Mouse (Mus musculus): ENCODE measurements at regions not wholly inside any gene's neighbourhood (a gene's known extent, or its start where the extent isn't known, plus 50 kb on each side); places are given as distances from the start of the nearest gene placed in this dataset.

DNA sequence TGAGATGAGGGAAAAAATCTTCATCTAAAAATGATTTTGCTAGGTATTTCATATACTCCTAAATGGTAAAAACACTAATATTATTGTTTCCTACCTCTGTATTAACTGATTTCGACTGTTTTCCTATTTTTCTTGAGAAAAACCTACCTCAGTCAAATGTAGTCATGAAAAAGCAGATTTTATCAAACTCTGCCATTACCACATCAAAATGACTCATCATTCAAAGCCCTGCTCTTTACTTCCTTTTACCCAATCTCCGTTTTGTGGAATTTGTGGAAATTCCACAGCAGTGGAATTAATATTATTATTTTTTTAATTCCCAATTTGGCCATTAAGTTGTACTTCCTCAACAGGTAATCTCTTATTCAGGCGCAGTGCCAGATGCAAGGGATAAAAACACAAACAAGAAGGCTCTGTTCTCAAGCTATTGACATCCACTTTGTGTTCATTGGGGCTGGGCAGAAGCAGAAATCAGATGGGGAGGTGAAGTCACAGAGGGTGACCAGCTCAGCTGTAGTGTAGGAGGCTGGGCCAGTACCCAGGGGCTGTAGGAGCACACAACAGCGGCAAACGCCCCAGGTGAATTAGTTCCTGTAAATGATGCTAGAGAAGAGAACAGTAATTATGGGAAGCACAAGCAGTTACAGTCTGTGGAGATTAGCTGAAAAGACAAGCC lies 138.2 kb upstream of the Mocs2 start:
- CTCF ChIA-PET: no interaction called here

DNA sequence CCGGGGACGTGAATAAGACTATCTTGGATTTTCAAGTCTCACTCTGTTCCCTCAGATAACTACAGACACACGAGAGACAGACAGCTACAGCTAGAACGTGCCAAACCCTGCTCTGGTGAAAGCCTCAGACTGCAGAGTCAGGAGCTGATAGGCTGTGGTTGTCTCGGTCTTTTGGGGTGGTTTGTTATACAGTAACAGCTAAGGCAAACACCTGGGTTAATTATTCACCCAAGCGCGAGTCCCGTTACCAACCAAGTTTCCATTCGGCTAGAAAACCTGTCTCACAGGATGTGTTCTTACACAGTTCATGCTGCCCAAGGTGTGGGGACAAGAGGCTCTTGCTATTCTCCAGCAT lies 137.7 kb upstream of the Mocs2 start:
- CTCF ChIA-PET: no interaction called here

DNA sequence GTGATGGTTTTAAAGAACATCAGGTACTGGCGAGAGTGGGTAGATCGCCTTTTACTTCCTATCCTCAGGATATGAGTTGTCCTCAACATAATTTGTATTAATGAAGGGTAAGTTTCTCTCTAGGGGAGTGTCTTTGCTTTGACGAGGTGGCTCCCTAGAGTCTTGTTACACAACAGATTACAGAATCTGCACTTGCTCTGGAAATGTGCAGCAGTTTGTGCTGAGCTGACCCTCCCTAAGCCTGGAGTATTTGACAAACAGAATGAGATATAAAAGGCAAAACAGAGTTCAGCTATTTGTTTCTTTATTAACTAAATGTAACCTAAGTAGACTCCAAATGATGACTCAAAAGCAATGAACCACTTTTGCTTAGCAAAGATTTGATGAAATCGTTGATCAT lies 136.8 kb upstream of the Mocs2 start:
- CTCF ChIA-PET: no interaction called here

DNA sequence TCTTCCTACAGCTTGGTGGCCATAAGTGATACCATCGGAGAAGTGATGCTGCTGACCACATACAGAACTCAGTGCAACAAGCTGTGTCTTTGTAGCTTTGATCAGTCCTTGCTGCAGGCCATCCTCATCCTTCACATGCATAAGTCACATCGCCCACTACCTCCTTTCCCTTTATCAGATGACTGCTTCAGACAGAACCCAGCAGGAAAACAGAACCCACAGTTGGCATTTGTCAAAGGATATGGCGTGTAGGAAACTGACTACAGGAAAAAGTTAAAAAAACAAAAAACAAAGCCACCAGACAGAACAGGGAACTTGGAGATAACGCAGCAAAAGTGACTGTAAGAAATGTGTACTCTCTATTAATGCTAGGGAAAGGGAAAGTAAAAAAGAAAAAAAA lies 136.1 kb upstream of the Mocs2 start:
- CTCF ChIA-PET: no interaction called here

DNA sequence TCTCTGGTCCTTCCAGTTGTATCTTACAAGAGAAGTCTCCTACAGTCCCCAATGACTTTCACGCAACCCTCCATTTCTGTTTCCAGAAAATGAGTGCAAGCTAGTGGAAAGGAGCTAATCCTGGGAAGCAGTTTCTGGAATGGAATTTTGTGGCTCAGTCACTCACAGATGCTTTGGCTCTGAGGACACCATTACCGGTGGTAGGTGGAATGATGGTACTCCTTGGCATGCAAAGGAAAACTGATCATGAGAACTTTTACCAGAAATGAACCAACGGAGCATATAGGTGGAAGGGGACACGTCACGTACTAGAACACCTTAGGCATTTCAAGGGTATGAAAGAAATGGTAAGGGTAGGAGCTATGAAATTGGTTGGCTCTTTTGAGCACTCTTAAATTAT lies 135.1 kb upstream of the Mocs2 start:
- CTCF ChIA-PET: no interaction called here

DNA sequence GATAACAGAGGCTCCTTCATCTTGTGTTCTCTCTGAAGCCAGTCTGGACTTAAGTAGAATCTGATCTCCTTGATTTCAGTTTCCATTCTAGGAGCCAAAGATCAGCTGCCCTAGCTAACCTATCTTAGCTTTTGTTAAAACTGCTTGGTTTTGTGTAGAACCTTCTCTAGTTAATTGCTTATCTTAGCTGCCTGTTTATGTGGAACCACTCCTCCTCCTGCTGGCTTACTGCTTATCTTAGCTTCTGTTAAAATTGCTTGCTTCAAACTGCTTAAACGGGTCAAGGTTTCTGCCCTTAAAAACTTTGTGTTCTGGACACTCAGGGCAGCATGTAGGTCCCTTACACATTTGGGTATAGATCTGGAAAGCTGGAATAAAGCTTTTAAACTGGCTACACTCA lies 133.7 kb upstream of the Mocs2 start:
- CTCF ChIA-PET: no interaction called here

DNA sequence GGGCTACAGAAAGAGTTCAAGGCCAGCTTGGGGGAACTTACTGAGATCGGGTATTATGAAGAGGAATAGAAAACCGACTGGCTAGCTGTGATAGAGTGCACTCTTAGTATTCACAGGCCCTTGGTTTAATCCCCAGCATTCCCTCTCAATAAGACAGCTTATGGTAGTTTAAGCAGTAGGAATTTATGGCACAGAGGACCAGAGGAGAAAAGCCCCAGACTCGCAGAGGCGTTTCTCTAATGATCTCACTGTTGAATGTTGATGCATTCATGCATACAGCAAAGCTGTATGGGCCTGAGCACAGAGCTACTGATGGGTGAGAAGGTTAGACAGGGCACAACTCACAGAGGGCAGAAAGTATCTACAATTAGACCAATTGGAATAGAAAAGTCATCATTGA lies 132.7 kb upstream of the Mocs2 start:
- CTCF ChIA-PET: no interaction called here

DNA sequence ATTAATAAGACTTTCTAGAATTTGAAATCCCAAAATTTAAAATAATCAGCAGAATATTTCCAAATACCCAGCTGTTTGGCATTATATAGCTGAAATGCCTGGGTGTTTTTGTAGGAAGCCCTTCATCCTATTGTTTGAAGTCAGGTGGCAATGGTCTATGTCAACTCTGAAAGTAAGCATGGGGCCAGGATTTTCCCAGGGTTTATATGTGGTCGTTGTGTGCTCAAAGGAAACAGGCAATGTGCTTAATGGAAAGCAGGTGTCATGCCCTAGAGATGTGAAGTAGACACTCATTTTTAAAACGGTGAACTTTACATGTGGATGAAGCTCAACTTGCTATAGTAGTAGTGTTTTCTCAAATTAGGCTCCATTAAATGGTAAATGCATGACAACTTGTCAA lies 105.4 kb upstream of the Mocs2 start:
- CTCF ChIA-PET: no interaction called here

DNA sequence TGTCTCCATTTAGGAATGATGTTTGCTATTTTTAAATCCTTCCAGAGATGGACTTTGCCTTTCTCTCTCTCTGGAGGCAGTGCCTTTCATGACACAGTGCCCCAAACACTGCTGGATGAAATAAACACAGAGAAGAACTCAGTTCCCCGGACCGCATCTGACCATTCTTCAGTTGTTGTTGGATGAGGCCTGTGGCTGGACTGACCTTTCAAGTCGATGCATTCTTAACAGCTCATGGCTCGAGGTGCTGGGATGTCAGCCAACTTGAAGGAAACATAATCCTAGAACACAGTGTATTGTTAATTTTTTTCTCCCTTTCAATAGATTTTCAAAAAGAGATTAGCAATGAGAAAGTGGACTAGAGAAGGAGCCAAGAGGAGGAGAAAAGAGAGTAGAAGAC lies 98.3 kb upstream of the Mocs2 start:
- CTCF ChIA-PET: no interaction called here

DNA sequence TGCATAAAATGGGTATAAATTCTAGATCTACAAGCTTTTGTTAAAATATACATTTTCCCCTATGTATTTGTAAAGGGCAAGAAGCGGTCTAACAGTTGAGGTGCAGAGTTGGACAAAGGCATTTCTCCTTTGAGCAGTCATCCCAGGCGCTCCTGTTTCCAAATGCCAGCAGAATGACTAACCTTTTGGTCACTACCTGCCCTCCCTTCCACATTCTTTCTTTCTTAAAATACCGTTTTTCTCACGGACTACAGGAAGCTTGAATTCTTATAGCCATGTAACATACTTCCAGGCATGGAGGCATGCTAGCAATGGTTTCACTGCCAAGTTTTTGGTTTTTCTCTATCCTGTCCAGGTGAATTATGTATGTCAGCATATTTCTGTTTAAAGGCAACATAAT lies 91.2 kb upstream of the Mocs2 start:
- CTCF ChIA-PET: no interaction called here

DNA sequence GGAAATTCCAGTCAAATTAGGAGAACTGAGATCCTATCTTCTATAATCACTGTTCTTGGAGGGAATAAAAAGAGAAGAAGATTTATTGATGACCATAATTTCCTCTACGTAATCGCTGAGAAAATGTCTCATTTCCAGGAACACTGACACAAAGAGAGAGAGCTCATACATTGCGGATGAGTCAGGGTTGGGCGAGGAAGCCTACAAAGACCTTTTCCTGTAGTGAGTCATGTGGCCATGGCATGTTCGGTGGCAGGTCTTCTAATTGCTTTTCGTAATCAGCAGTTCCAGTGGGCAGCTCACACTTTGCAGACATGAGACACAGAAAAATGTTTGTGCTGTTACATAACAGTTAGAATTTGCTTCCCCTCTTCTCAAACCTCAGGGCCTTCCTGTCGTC lies 83.0 kb upstream of the Mocs2 start:
- CTCF ChIA-PET: no interaction called here

DNA sequence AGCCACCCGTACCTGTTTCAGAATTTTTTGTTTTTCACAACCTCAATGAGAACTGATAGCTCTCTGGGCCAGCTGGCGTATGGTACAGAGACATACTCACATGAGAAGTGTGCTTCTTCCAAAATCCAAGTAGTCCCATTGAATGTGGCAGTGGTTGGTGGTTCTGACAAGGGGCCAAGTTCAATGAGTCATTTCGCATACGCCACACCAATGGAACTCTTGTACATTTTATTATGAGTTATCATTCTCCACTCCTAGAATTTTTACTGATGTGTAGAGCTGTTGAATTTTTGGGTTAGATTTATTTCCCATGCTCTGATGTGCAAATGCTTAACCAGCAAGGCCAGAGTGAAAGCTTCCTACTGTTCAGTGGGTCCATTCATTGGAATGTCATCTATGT lies 82.0 kb upstream of the Mocs2 start:
- CTCF ChIA-PET: no interaction called here

DNA sequence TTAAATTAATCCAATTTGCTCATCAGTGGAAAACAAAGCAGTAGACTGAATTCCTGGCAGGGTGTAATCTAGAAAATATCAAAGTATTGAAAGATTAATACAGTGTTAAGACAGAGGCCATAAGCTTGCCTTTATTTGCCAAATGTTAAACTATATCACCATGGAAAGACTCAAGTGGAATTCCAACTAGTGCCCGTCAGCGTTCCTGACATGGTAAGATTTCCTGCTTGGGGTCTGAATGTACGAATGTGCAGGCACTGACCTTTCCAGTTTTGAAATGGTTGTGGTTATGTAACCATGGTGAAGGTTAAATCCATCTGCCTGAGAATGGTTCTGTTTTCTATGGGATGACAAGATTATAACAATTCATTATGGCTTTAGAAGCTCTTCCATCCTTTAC lies 75.5 kb upstream of the Mocs2 start:
- CTCF ChIA-PET: no interaction called here

DNA sequence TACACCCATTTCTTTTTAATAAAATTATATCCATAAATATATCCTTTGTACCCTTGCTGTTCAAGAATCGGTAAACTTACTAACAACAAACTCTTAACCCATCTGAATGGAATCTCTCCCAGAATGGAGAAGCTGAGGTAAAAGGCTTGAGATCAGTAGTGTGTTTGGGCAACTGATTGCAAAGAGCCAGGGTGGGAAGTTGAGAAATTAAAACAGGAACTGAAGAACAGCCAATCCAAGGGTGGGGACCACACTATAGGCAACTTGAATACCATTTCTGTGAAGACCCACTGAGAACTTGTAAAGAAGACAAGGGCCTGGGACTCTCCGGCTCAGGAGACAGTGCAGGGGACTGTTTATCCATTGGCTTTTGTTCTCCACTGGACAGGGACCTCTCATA lies 72.2 kb upstream of the Mocs2 start:
- CTCF ChIA-PET: no interaction called here

DNA sequence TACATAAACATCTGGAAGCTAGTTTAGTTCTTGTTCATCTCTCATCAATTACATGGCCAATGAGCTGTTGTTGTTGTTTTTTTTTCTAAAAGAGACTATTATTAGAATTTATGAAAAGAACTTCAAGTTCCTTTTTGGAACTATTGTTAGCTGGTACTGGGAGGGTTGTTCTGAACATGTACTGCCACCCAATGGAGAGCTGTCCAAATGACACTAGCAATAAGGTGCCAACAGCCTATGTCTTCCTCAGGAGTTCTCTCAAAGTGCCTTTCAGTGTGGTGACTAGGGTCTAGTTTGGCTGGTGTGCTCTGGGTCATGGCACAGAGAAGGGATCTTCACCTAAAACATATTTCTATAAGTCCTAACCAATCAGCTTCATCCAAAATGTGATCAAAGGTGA lies 60.6 kb upstream of the Mocs2 start:
- CTCF ChIA-PET: interaction anchor here (0.6 kb wide), 2 partner anchors 195 to 223 kb away, joined by 3 read pairs; no protein-coding TSS in a partner anchor

DNA sequence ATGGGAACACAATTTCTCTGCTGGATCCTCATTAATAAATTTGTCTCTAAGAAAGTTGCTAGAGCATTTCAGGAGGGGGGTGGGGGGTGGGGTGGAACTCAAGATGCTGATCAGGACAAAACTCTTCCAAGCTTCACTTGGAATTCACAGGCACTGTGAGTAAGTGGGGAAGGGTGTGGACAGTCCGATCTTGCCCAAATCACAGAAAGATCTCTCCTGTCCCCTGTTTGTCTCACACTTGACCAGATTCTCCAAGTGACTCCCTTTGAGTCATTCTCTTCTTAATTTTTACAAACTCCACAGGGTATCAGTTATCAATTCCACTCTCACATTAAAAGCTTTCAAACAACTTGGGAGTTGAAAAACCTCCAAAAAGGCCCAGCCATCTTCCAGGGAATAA lies 58.1 kb upstream of the Mocs2 start:
- CTCF ChIA-PET: no interaction called here

DNA sequence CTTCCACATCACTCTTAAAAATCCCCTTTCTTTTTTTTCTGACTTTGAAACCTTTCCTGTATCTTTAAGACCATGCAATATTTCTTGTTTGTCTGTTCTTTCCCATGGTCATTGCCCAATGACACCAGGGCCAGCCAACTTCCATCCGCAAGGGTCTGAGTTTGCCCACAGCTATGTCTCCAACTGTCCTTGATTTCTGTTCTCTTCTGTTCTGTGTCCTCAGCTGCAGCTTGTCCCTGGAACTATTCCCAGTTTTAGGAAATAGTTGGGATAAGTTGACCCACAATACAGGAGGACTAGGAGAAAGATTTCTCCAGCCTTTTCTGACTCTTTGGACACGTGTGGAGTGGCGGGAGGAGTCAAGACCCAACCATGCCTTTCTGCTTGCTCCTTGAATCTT lies 57.1 kb upstream of the Mocs2 start:
- CTCF ChIA-PET: no interaction called here
